Mouse (Mus musculus): ENCODE data around the gene Hdac11.

DNA sequence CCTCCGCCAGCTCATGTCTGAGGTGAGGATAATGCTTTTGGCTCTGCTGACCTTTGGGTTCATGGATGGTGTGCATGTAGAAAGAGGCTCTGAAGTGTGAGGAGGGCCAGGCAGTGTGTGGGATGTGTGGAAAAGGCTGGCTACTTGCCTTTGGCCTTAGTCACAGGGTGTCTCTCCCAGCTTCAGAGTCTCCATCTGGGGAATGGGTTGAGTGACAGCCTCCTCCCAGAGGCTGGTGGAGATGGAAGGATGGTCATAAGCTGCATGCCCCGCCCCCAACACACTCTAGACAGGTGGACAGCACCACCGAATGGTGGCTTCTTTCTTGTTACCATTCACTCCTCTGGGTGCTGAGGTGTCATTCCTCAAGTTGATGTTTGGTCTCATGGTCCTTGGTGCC is 62.4 kb downstream of the Hdac11 start:
- TF ChIP-seq TAL1 (IDR thresholded peaks at IDR 0.05; ENCODE audit: low read length) (no peak), GATA1 (IDR thresholded peaks at IDR 0.05; ENCODE audit: low read length) (no peak)
